Mouse (Mus musculus): Measurements from ENCODE around the gene Ilkap.
A peak's percentile ranks its signal among the peaks of the same experiment; 100 is the strongest.

Gene Ilkap

DNA sequence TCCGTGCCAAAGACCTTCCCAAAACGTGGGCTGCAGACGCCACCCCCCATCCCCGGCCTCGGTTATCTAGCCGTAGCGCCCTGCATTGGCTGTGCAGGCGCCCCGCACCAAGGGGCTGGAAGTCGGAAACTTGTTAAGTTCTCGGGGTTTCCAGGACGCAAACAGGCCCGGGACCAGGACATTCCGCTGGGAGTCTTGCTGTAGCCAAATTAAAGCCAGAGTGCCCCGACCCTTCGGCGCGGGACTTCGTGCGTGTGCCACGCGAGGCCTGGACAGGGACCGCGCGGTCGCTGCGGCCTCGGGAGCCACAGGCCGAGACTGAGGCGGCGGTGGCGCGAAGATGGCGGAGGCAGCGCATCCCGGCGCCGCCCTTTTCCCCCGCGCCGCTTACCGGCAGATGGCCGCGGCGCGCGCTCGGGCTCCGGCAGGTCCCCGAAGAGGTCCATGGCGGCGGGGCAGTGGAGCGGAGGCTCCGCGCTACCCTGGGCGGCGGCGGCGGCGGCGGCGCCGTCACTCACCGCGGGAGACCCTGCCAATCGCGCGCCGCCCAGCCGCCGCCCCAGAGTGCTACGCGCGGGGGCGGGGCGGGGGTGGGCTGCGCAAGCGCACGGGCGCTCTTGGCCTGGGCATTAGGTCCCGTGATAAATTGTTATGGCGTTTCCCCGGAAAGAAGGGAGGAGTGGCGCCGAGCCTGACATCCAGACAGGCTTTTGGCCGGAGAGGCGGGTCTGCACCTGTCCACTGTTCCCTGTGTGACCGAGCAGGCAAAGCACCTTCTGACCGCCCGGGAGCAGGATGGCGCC, at the start of gene Ilkap:
Ilkap (minus strand) TSS at position 556 of the 803 bp plus-strand sequence.
- DNase-seq (ENCODE audit: low spot score) = peak; percentile 87

- DNase-seq (ENCODE audit: low spot score) = no peak
Observed at GRCm38 (mm10) chr1:91446511-91446910, 47.9 kb upstream of the Ilkap start.

- DNase-seq (ENCODE audit: low spot score) = no peak
Observed at GRCm38 (mm10) chr1:91446060-91446459, 47.4 kb upstream of the Ilkap start.

DNA sequence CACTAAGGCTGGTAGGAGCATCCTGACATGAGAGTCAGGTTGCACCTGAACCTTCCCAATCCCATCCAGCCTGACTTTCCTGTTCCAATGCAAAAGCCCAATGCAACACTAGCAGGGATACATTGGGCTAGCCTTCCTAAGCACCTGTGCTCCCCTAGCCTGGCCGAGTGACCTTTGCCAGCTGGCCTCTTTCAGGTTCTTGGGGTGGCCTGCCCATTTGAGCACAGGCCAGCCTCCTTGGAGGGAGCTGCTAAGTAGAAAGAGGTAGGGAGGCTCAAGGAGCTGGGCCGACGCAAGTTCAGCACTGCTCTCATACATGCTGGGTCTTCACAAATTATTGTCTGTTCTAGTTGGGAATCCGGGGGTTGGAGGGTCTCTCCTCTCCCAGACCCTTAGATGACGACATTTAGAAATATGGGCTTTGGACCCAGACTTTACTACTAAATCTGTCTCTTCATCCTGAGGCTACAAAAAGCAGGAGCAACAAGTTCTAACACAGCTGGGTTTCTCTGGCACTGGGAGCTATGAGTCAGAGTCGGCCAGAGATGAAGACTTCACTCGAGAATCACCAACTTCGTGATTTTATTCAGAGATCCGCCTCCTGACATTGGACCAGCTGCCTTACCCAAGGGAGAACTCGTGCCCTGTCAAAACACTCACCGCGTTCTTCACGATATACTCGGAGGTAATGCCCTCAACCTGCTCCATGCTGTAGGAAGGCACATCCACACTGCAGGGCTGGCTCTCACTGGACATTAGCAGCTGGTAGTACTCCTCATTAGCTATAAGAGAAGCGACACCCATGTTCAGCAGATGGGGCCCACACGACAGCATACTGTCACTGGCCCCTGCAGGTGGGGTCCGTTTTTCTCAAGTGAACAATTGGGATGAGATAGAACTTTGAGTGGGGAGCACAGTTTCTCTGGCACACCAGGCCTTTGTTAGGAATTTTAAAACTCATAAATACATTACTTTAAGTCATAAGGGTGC, 46.5 kb upstream of the Ilkap start:
- DNase-seq (ENCODE audit: low spot score) = no peak

GRCm38 (mm10) chr1:91442350-91442990, 43.9 kb upstream of the Ilkap start:
- DNase-seq (ENCODE audit: low spot score) = no peak

GRCm38 (mm10) chr1:91441855-91442254, 43.2 kb upstream of the Ilkap start:
- no peak for DNase-seq (ENCODE audit: low spot score)

GRCm38 (mm10) chr1:91439776-91440175, 41.2 kb upstream of the Ilkap start:
- DNase-seq (ENCODE audit: low spot score) = no peak

DNA sequence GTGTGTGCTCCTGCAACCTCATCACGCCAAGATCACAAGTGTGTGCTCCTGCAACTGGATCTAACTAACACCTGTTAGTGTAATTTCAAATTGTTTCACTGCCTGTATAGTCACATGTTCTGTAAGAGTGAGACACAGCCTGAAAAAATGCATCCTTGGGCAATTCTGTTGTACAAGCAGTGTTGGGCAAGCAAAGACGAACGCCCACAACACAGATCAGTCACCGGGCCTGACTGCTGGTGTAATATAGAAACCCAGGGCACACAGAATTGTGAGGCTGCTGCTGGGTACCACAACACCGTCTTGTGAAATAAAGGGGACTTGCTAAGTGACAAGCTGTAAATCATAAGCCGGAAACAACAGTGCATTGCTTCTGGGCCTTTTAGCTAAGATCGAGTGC, 39.0 kb upstream of the Ilkap start:
- DNase-seq (ENCODE audit: low spot score) = no peak

- no peak for DNase-seq (ENCODE audit: low spot score)
Observed at GRCm38 (mm10) chr1:91437083-91437400, 38.4 kb upstream of the Ilkap start.

DNA sequence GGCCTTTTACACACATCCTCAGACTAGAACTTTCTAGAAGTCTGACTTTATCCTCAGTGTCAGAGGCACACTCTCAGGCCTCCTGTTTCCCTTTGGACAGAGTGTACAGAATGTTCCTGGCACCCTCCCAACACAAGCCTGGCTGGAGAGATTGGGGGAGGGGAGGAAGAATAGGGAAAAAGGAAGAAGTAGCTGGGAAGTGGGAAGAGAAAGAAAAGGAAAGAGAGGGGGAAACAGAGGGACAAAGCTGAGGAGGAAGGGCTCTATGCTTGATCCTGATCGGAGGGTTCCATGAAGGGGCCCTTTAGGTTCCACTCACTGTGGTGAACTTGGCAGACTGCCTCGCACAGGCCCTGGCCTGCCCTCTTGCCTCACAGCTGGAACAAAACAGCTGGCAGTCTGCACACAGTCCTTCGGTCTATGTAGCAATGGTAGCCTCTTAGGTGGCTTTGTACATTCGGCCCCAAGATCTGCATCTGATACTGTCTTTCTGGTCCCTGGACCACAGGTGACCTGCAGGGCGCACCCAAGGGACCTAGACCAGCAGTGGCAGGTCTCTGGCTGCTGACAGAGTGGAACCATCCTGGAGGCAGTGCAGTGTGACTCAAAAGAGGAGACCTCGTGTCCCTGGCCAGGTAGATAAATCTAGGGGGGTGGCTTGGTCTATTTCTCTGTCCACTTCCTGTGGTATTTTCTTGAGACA, 37.9 kb upstream of the Ilkap start:
- no peak for DNase-seq (ENCODE audit: low spot score)

DNA sequence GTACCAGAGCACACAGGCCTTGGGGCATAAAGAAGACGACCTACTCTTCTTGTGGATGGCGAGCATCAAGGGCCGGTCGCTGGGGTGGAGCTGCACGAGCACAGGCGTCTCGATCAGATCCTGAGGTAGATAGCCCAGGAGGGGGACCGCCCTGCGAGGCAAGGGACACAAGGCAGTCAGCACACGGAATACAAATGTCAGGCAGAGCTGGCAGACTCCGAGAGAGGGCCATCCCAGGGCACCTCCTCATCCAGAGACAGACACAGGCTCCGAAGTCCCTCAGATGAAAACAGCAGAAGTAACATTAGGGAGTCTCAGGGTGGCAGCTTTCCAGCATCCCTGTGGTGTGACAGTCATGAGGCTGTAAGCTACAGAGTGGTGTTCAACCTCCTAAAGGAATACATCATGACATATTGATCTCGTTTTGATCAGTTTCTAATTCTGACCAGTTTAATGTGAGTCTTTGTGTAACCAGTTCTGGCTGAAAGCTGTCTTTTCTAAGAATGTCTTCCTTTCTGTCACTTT, 37.1 kb upstream of the Ilkap start:
- no peak for DNase-seq (ENCODE audit: low spot score)

DNA sequence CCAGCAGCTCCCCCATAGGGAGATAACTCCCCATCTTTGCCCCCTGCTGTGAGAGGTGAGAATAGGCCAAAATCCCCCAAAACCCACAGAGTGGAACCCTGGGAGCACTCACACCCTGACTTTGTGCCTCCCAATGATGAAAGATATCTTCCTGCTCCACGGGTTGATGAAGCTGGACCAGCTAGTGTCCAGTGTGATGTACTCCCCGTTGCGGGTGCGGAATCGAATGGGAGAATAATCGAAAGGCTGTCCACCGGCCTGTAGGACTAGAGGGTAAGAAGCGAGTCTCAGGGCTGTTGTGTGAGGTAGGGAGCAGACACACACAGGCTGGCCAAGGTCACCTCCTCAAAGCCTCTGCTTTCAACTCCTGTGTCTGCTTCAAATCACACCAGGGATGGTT, 36.3 kb upstream of the Ilkap start:
- DNase-seq (ENCODE audit: low spot score) = no peak

DNA sequence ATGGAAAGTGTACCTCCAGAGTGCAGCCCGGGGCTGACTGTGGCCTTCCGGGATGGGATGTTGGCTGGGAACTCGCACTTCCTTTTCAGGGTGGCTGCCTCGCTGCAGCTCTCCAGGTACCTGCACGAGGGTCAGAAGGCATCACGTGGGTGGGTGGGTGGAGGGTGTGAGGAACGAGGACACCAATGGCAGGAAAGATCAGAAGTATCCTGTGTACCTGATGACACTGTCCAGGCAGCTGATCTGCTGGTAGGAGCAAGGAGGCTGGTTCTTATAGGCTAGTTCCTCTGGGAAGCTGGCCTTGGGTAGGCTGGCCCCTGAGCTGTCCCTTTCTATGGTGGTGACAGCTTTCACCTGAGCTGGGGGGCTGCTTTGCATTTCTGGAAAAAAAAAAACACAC, 32.1 kb upstream of the Ilkap start:
- DNase-seq (ENCODE audit: low spot score) = no peak

DNA sequence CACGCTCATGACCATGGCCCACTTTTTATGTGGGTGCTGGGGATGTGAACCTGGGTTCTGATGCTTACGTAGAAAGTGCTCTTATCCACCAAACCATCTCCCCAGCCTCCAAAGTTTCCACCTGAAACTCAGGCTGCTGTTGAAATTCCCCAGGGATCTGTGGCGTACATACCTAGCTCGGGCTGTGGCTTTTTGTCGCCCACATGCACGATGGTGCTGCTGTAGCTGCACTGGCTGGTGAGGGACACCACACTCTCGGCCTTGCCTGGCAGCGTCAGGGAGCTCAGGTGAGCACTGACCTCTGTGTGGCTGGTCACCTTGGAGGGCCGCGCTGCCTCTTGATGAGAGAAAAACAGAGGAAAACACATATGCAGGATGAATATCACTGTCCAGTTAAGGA, 30.6 kb upstream of the Ilkap start:
- no peak for DNase-seq (ENCODE audit: low spot score)

DNA sequence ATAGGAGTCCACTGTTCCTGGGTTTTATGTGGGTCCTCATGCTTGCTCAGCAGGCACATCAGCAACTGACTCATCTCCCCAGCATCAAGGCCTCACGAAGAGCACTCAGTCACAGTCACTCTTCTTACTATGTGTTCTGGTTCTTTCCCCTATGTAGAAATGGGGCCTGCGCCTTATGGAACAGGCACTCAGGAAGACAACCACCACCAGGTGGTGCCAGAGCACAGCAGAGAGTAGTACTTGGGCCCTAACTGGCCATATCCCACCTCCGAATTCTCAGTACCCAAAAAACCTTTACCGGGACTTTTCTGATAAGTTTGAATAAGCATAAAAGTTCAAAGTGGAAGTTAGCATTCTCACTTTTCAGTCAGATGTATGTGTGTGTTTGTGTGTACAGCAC, 30.0 kb upstream of the Ilkap start:
- DNase-seq (ENCODE audit: low spot score) = peak; percentile 90

- DNase-seq (ENCODE audit: low spot score) = no peak
Observed at GRCm38 (mm10) chr1:91426397-91426796, 27.8 kb upstream of the Ilkap start.

DNA sequence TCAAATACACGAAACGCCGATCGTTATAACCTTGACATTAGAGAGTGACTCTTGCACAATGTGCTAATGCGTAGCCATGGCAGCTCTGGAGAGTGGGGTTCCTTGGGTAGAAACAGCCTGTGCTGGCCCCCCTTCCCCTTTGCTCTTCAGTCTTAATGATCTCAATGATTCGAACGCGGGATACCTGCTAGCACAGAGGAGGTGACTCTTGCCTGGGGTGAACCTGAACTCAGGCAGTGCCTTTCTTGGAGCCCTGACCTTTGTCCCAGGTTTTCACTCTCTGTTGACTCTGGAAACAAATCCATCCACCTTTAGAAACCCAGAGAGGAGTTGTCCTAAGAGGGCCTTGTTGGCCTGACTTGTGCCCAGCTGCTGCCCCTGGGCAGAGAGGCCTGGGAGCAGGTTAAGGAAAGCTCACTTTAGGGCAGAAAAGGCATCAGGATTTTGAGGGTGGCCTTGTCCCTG, 22.0 kb upstream of the Ilkap start:
- no peak for DNase-seq (ENCODE audit: low spot score)

DNA sequence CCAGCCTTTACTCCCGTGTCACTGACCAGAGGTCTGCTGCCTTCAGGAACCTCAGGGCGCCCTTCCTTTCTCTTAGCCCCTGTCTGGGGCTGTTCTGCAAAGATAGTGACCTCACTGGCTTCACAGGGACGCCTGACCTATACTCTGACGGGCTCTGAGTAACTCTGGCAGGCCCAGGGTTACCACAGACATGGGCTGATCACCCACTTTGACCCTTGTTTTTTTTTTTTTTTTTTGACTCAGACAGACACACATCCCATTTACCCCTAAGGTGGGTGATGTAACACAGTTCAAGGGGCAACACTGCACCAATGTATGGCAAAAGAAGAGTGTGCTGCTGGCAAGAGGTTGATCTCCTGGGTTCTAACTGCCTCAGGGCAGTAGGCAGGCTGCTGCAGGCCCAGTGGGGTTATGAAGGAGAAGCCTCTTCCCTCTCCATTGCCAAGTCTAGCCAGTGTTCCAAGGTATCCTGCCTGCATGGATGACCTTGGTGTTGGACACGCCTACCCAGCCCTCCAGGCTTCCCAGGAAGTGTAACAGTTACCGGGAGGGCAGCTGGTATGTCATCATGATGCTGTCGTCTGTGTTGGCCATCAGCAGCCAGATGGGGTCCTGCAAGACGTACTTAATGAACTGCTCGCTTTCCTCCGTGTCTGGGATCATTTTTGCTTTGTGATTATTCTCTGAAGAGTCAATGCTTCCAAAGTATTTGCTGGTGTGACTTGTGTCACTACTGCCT, 21.4 kb upstream of the Ilkap start:
- DNase-seq (ENCODE audit: low spot score) = no peak

- DNase-seq (ENCODE audit: low spot score) = no peak
Observed at GRCm38 (mm10) chr1:91417991-91418390, 19.4 kb upstream of the Ilkap start.

- DNase-seq (ENCODE audit: low spot score) = no peak
Observed at GRCm38 (mm10) chr1:91415311-91415710, 16.7 kb upstream of the Ilkap start.

GRCm38 (mm10) chr1:91414903-91415302, 16.3 kb upstream of the Ilkap start:
- no peak for DNase-seq (ENCODE audit: low spot score)
